Mouse (Mus musculus): ENCODE results near the gene Eya3. TPM values are rescaled to one million over a fixed set of nuclear protein-coding genes. Genes with fewer than 3 reads are reported as not detected.
A peak's percentile ranks its signal among the peaks of the same experiment; 100 is the strongest.

Gene Eya3
- polyA plus RNA-seq, 1 experiment: 23.0 TPM

DNA sequence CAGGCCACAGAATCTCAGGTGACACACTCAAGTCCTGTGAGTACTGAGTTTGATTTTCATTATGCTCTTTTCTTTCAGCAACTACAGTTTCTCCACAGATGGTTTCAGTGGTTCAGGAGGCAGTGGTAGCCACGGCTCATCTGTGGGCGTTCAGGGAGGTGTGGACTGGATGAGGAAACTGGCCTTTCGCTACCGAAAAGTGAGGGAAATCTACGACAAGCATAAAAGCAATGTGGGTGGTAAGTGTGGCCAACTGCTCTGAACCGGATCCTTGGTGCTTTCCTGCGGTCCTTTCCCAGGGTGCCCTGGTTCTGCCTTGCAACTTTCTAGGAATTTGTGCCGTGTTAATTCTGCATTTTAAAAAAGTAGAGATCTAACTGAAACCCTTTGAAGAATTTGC is 68.1 kb downstream of the Eya3 start:
- Histone ChIP-seq H3K36me3 (ENCODE audit: control insufficient read depth, insufficient read depth) (peaks cover 82% of the 10 kb centered on the region), H3K27me3 (ENCODE audit: control insufficient read depth, insufficient read depth, insufficient read length) (no peaks in the 10 kb centered on the region), H3K79me2 (ENCODE audit: control insufficient read depth, insufficient read depth) (no peaks in the 10 kb centered on the region), H3K79me3 (ENCODE audit: low read depth) (no peaks in the 10 kb centered on the region), H3ac (ENCODE audit: control insufficient read depth, insufficient read length, low read depth) (no peak overlapping the region), H3K4me3 (ENCODE audit: insufficient read depth, poor library complexity, severe bottlenecking) (no peak overlapping the region)
- TF ChIP-seq MAX (IDR thresholded peaks at IDR 0.05) (no peak), CEBPB (IDR thresholded peaks at IDR 0.05; ENCODE audit: low read depth) (no peak), USF1 (IDR thresholded peaks at IDR 0.05; ENCODE audit: low read depth) (no peak), CTCF (IDR thresholded peaks at IDR 0.05; ENCODE audit: control insufficient read depth, insufficient read depth, insufficient read length) (no peak), MYOG (IDR thresholded peaks at IDR 0.05; ENCODE audit: control insufficient read depth, extremely low read depth, insufficient read length) (no peak)

- Histone ChIP-seq H3K27me3 (ENCODE audit: control insufficient read depth, insufficient read depth, insufficient read length) (no peaks in the 10 kb centered on the region), H3K79me3 (ENCODE audit: low read depth) (no peaks in the 10 kb centered on the region), H3K4me3 (ENCODE audit: insufficient read depth, poor library complexity, severe bottlenecking) (no peak overlapping the region), H3K36me3 (ENCODE audit: control insufficient read depth, insufficient read depth) (peaks cover 69% of the 10 kb centered on the region), H3ac (ENCODE audit: control insufficient read depth, insufficient read length, low read depth) (no peak overlapping the region), H3K79me2 (ENCODE audit: control insufficient read depth, insufficient read depth) (no peaks in the 10 kb centered on the region)
- TF ChIP-seq MYOG (IDR thresholded peaks at IDR 0.05; ENCODE audit: control insufficient read depth, extremely low read depth, insufficient read length): no peak
- TF ChIP-seq MYOD1 (IDR thresholded peaks at IDR 0.05; ENCODE audit: control insufficient read depth, insufficient read length, low read depth): no peak
- no peak for TF ChIP-seq CTCF (IDR thresholded peaks at IDR 0.05; ENCODE audit: control insufficient read depth, insufficient read depth, insufficient read length)
- TF ChIP-seq CEBPB (IDR thresholded peaks at IDR 0.05; ENCODE audit: low read depth): no peak
- TF ChIP-seq USF1 (IDR thresholded peaks at IDR 0.05; ENCODE audit: low read depth): no peak
- no peak for TF ChIP-seq FOSL1 (IDR thresholded peaks at IDR 0.05; ENCODE audit: insufficient read depth, low read length, poor library complexity, severe bottlenecking)
- TF ChIP-seq MAX (IDR thresholded peaks at IDR 0.05): no peak
Observed at GRCm38 (mm10) chr4:132713181-132713580, 74.4 kb downstream of the Eya3 start.

DNA sequence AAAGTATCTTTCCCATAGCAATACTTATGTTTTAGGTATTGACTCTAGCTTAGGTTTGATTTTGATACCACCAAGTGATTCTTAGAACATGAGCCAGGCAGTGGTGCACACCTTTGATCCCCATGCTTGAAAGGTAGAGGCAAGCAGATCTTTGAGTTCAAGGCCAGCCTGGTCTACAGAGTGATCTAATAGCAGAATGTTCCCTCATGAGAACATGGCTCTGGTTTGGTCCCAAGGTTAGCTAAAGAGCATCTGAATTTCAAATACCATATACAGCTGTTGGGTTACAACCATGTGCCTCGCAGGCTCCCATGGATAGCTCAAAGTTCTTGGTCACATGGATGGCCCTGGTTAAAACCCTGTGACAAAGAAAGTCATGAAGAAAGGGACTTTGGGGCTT is 79.5 kb downstream of the Eya3 start:
- no peak overlapping the region for H3ac ChIP-seq (ENCODE audit: control insufficient read depth, insufficient read length, low read depth)
- H3K4me3 ChIP-seq (ENCODE audit: insufficient read depth, poor library complexity, severe bottlenecking): no peak overlapping the region
- no peaks in the 10 kb centered on the region for H3K27me3 ChIP-seq (ENCODE audit: control insufficient read depth, insufficient read depth, insufficient read length)
- TF ChIP-seq MYOG (IDR thresholded peaks at IDR 0.05; ENCODE audit: control insufficient read depth, extremely low read depth, insufficient read length) (no peak), MYOD1 (IDR thresholded peaks at IDR 0.05; ENCODE audit: control insufficient read depth, insufficient read length, low read depth) (no peak), USF1 (IDR thresholded peaks at IDR 0.05; ENCODE audit: low read depth) (no peak), MAX (IDR thresholded peaks at IDR 0.05) (no peak), CTCF (IDR thresholded peaks at IDR 0.05; ENCODE audit: control insufficient read depth, insufficient read depth, insufficient read length) (no peak)
- peaks cover 64% of the 10 kb centered on the region for H3K36me3 ChIP-seq (ENCODE audit: control insufficient read depth, insufficient read depth)
- no peaks in the 10 kb centered on the region for H3K79me2 ChIP-seq (ENCODE audit: control insufficient read depth, insufficient read depth)
- no peaks in the 10 kb centered on the region for H3K79me3 ChIP-seq (ENCODE audit: low read depth)

DNA sequence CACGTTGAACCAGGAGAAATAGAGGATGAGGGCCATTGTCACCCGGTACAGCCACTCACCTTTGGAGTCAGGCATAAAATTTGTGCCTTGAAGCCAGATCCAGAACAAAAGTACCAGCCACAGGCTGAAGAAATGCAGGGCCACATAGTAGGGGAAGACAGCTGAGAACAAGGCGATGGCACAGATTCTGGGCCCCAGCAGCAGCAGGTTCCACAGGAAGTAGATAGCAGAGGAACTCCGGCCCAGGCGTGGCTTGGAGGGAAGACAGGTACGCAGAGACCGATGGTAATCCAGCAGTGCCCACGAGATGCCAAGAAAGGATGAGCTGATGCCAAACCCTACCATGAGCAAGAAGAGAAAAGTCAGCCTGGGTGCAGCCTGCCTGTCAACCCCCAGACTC is 89.4 kb downstream of the Eya3 start:
- no peaks in the 10 kb centered on the region for H3K79me2 ChIP-seq (ENCODE audit: control insufficient read depth, insufficient read depth)
- H3K27me3 ChIP-seq (ENCODE audit: control insufficient read depth, insufficient read depth, insufficient read length): no peaks in the 10 kb centered on the region
- no peak overlapping the region for H3K4me3 ChIP-seq (ENCODE audit: insufficient read depth, poor library complexity, severe bottlenecking)
- no peak overlapping the region for H3ac ChIP-seq (ENCODE audit: control insufficient read depth, insufficient read length, low read depth)
- H3K36me3 ChIP-seq (ENCODE audit: control insufficient read depth, insufficient read depth): peaks cover 14% of the 10 kb centered on the region
- no peaks in the 10 kb centered on the region for H3K79me3 ChIP-seq (ENCODE audit: low read depth)
- TF ChIP-seq FOSL1 (IDR thresholded peaks at IDR 0.05; ENCODE audit: insufficient read depth, low read length, poor library complexity, severe bottlenecking): no peak
- no peak for TF ChIP-seq CEBPB (IDR thresholded peaks at IDR 0.05; ENCODE audit: low read depth)
- no peak for TF ChIP-seq MAX (IDR thresholded peaks at IDR 0.05)
- no peak for TF ChIP-seq USF1 (IDR thresholded peaks at IDR 0.05; ENCODE audit: low read depth)
- no peak for TF ChIP-seq MYOG (IDR thresholded peaks at IDR 0.05; ENCODE audit: control insufficient read depth, extremely low read depth, insufficient read length)
- no peak for TF ChIP-seq CTCF (IDR thresholded peaks at IDR 0.05; ENCODE audit: control insufficient read depth, insufficient read depth, insufficient read length)
- no peak for TF ChIP-seq MYOD1 (IDR thresholded peaks at IDR 0.05; ENCODE audit: control insufficient read depth, insufficient read length, low read depth)

DNA sequence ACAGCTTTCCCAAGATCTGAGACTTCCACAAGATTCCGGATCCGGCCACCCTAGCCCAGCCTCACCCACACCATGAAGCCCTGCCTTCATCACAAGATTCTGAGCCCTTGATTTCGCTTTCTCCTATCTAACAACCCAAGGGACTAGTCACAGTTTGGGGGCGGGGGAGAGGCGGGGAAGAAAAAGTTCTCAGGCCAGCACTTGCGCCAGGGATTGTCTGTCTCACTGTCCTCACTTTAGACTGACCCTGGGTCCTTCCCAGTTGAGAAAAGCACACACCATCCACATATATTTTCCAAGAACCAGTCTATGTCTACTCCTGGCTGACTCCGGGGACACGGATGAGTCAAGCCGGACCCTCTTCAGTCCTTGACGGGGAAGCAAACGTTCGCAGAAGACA is 92.8 kb downstream of the Eya3 start:
- Histone ChIP-seq H3K36me3 (ENCODE audit: control insufficient read depth, insufficient read depth) (peaks cover 8% of the 10 kb centered on the region), H3ac (ENCODE audit: control insufficient read depth, insufficient read length, low read depth) (no peak overlapping the region), H3K79me2 (ENCODE audit: control insufficient read depth, insufficient read depth) (no peaks in the 10 kb centered on the region), H3K4me3 (ENCODE audit: insufficient read depth, poor library complexity, severe bottlenecking) (peak overlapping the region; percentile 42), H3K27me3 (ENCODE audit: control insufficient read depth, insufficient read depth, insufficient read length) (no peaks in the 10 kb centered on the region), H3K79me3 (ENCODE audit: low read depth) (no peaks in the 10 kb centered on the region)
- TF ChIP-seq CEBPB (IDR thresholded peaks at IDR 0.05; ENCODE audit: low read depth) (no peak), USF1 (IDR thresholded peaks at IDR 0.05; ENCODE audit: low read depth) (no peak), FOSL1 (IDR thresholded peaks at IDR 0.05; ENCODE audit: insufficient read depth, low read length, poor library complexity, severe bottlenecking) (no peak), CTCF (IDR thresholded peaks at IDR 0.05; ENCODE audit: control insufficient read depth, insufficient read depth, insufficient read length) (no peak), MYOG (IDR thresholded peaks at IDR 0.05; ENCODE audit: control insufficient read depth, extremely low read depth, insufficient read length) (no peak), MYOD1 (IDR thresholded peaks at IDR 0.05; ENCODE audit: control insufficient read depth, insufficient read length, low read depth) (no peak), MAX (IDR thresholded peaks at IDR 0.05) (no peak)

- peaks cover 8% of the 10 kb centered on the region for H3K36me3 ChIP-seq (ENCODE audit: control insufficient read depth, insufficient read depth)
- no peaks in the 10 kb centered on the region for H3K27me3 ChIP-seq (ENCODE audit: control insufficient read depth, insufficient read depth, insufficient read length)
- H3K79me3 ChIP-seq (ENCODE audit: low read depth): no peaks in the 10 kb centered on the region
- no peaks in the 10 kb centered on the region for H3K79me2 ChIP-seq (ENCODE audit: control insufficient read depth, insufficient read depth)
- TF ChIP-seq CEBPB (IDR thresholded peaks at IDR 0.05; ENCODE audit: low read depth): no peak
- TF ChIP-seq CTCF (IDR thresholded peaks at IDR 0.05; ENCODE audit: control insufficient read depth, insufficient read depth, insufficient read length): peak; percentile 10
- TF ChIP-seq MAX (IDR thresholded peaks at IDR 0.05): peak; percentile 51
- H3ac ChIP-seq (ENCODE audit: control insufficient read depth, insufficient read length, low read depth): peak within 1 kb of the TSS; percentile 55
- peak within 1 kb of the TSS; percentile 42 for H3K4me3 ChIP-seq (ENCODE audit: insufficient read depth, poor library complexity, severe bottlenecking)
Observed at GRCm38 (mm10) chr4:132732148-132732684, 93.4 kb downstream of the Eya3 start, which contains the start of gene Xkr8. Gene Xkr8 (minus strand): TSS chr4:132732546.
